Mouse (Mus musculus) olfactory bulb, adult 2 months (tissue): Measurements from ENCODE around the gene Vamp8.

ENCODE experiments used
- CTCF ChIP-seq: fragments of 200-500 bp; IDR thresholded peaks from 2 replicates; pipeline ENCODE4 v1.5.1; 2012; ENCODE audit warnings: low read depth, mild to moderate bottlenecking, low read length, moderate library complexity; ENCODE audit not compliant: insufficient read depth
- POLR2A ChIP-seq: fragments of 200-500 bp; IDR thresholded peaks from 2 replicates; pipeline ENCODE4 v1.6.1; 2012; ENCODE audit warnings: mild to moderate bottlenecking, low read depth, low read length, moderate library complexity; ENCODE audit not compliant: insufficient read depth

DNA sequence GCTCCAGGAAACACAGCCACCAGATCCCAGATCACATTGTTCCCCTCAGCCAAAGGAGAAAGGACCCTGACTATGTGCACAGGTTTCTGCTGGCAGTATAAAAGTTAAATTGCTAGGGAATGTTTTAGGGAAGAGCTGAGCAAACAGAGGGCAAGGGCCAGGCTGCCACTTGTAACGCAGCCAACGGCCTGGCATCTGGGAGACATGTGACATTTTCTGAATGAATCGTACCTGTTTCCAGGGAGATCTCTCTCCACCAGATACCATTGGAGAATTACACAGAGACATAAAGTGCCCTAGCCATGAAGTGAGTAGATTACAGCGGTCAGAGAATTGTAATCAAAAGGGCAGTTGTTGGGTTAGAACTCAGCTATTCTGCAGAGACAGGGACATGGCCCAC is 17.3 kb downstream of the Vamp8 start:
- no peak for TF ChIP-seq CTCF
- no peak for TF ChIP-seq POLR2A
